In the genomic region with DNA sequence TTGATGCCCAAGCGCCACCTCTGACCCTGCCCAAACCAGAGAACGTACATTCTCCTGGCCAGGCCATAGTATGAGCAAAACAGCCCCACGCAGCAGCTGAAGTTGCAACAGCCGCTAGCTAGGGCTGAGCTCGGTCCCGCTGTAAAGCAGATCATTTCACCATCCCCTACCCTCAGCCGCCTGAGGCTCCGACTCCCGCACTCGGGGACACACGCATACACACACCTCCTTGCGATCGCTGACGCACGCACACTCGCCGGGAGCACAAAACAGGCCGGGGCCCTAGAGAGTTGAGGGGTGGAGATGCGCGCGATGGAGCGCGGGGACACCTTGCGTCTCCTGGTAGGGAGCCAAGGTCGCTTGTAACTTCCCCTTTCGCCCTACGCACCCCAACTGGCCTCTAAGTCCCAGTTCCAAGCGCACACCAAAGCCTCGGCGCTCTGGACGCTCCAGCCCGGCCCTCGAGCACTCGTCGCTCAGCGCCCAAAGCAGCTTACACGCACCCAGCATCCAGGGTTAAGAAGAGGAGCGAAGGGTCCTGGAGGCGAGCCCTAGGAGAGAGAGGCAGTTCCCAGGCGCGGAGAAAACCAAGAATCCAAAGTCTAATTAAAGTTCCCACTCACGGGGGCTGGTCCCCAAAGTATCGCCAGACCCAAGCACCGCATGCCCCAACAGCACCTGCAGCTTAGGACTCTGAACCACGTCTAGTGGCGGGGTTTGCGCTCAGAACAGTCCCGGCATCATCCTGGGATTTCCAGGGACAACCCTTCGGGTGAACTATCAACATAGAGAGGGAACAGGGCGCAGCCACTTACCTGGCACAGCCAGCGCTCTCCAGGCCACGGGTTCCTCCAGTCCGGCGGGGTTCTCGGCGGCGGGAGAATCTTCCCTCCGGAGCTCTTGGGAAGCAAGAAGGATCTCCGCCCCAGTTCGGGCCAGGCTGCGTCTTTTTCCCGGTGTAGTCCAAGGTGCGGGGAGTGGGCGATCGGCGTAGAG, we compare ENCODE assay signal across 8 mouse cellular contexts. TPM values are rescaled to one million over a fixed set of nuclear protein-coding genes. Genes with fewer than 3 reads are reported as not detected.
DNase-seq lines count a peak whose midpoint lies in the region; ATAC-seq lines count a peak whose summit lies in the region.

No protein-coding gene starts in this region.

- no peak for ATAC-seq in heart, embryonic 15.5 days (replicated peaks; ENCODE audit: insufficient number of reproducible peaks, insufficient read depth, low FRiP score, low read depth)
- no peak; the same call in 1 of the 2 replicates for ATAC-seq in limb, embryonic 13.5 days (ENCODE audit: low FRiP score, low read depth)
- ATAC-seq in neural tube, embryonic 12.5 days (ENCODE audit: low FRiP score, low read depth) = peak; percentile 39

- H3K36me3 ChIP-seq in heart, embryonic 15.5 days = no peaks in the 10 kb centered on the region
- H3K36me3 ChIP-seq in limb, embryonic 13.5 days = no peaks in the 10 kb centered on the region
- H3K36me3 ChIP-seq in neural tube, embryonic 12.5 days = no peaks in the 10 kb centered on the region

- H3K27ac ChIP-seq in heart, embryonic 15.5 days = no peak overlapping the region
- no peak overlapping the region for H3K27ac ChIP-seq in limb, embryonic 13.5 days
- peak overlapping the region; percentile 32; the same call in 1 of the 2 replicates for H3K27ac ChIP-seq in neural tube, embryonic 12.5 days

- peaks cover 21% of the 10 kb centered on the region for H3K4me1 ChIP-seq in heart, embryonic 15.5 days (replicated peaks)
- H3K4me1 ChIP-seq in limb, embryonic 13.5 days = peaks cover 22% of the 10 kb centered on the region
- H3K4me1 ChIP-seq in neural tube, embryonic 12.5 days = peaks cover 38% of the 10 kb centered on the region

- peak overlapping the region; percentile 96 for H3K4me2 ChIP-seq in heart, embryonic 15.5 days
- peak overlapping the region; percentile 96 for H3K4me2 ChIP-seq in limb, embryonic 13.5 days (replicated peaks)
- peak overlapping the region; percentile 86 for H3K4me2 ChIP-seq in neural tube, embryonic 12.5 days (replicated peaks)

- no peaks in the 10 kb centered on the region for H3K9me3 ChIP-seq in heart, embryonic 15.5 days (replicated peaks)
- no peaks in the 10 kb centered on the region for H3K9me3 ChIP-seq in limb, embryonic 13.5 days
- H3K9me3 ChIP-seq in neural tube, embryonic 12.5 days = 0 out of 2 replicates have a peak, but pooled peaks cover 4% of the 10 kb centered on the region

- intact Hi-C loops in left cerebral cortex, postnatal 36 days (cut with DNase I) = no loop called here

- peak overlapping the region; percentile 72 for H3K4me3 ChIP-seq in heart, embryonic 15.5 days
- peak overlapping the region; percentile 65 for H3K4me3 ChIP-seq in limb, embryonic 13.5 days
- peak overlapping the region; percentile 46 for H3K4me3 ChIP-seq in neural tube, embryonic 12.5 days

- peaks cover 78% of the 10 kb centered on the region for H3K27me3 ChIP-seq in heart, embryonic 15.5 days
- peaks cover 73% of the 10 kb centered on the region for H3K27me3 ChIP-seq in limb, embryonic 13.5 days
- peaks cover 63% of the 10 kb centered on the region for H3K27me3 ChIP-seq in neural tube, embryonic 12.5 days (replicated peaks)

- peak; percentile 16 to 42 for DNase-seq in left cerebral cortex, postnatal 36 days (ENCODE audit: low spot score in 2 of 2)
- no peak for DNase-seq in left cerebral cortex, adult 9 months (ENCODE audit: low spot score in 2 of 2)
- peak; percentile 45 for DNase-seq in brain, adult 2 months (ENCODE audit: low read depth, low spot score)
- no peak for DNase-seq in adipocyte (ENCODE audit: low spot score)
- DNase-seq in thymus, postnatal 4 days = no peak

- under 1% methylated on average over 66 of the region's 66 CpGs for WGBS in heart, embryonic 15.5 days
- 0% methylated on average over 66 of the region's 66 CpGs for WGBS in limb, embryonic 13.5 days
- under 1% methylated on average over 66 of the region's 66 CpGs for WGBS in neural tube, embryonic 12.5 days

- peak overlapping the region; percentile 15 for H3K9ac ChIP-seq in heart, embryonic 15.5 days
- H3K9ac ChIP-seq in limb, embryonic 13.5 days = peak overlapping the region; percentile 69
- H3K9ac ChIP-seq in neural tube, embryonic 12.5 days = peak overlapping the region; percentile 63

RNA-seq across cellular contexts. Expression of a gene that starts 0.7 kb away (rescaled TPM):
- total RNA-seq in left cerebral cortex, postnatal 36 days (2021) = 10 to 100 TPM; 18.7 to 21.1 TPM
- 0.44 and 1.3 TPM in 2 replicates for polyA plus RNA-seq in heart, embryonic 15.5 days (2015; fragmentation: Nextera tagmentation; extraction: Ambion mirVana)
- 2.2 TPM in 2 replicates for polyA plus RNA-seq in limb, embryonic 13.5 days (2015; fragmentation: Nextera tagmentation; extraction: Ambion mirVana)
- polyA plus RNA-seq in neural tube, embryonic 12.5 days (2016; fragmentation: Nextera tagmentation; extraction: Ambion mirVana) = 33.8 and 42.4 TPM in 2 replicates

Comparison
In these comparisons a context has a peak if more than half of its experiments do, and no peak if none do; other contexts are left out.
1. DNase-seq: peak in left cerebral cortex, postnatal 36 days (2 of 2) and brain, adult 2 months (single experiment); none in left cerebral cortex, adult 9 months (0 of 2), adipocyte (single experiment) and thymus, postnatal 4 days (single experiment).
2. H3K9ac ChIP-seq: peak in every context shown above with its lines; median percentile 69 in limb, embryonic 13.5 days; 63 in neural tube, embryonic 12.5 days; 15 in heart, embryonic 15.5 days.
3. RNA of a gene that starts 0.7 kb away (polyA plus RNA-seq): 33.8 to 42.4 TPM in neural tube, embryonic 12.5 days; 2.2 TPM in limb, embryonic 13.5 days and 0.44 to 1.3 TPM in heart, embryonic 15.5 days; every median in the first group is over 10 times any median in the second.
4. Peak in every context shown above with its lines, with median percentiles within 50 percentile points of each other: H3K4me2 ChIP-seq and H3K4me3 ChIP-seq.